Mouse (Mus musculus): ENCODE results near the gene Dop1b. TPM values are rescaled to one million over a fixed set of nuclear protein-coding genes. Genes with fewer than 3 reads are reported as not detected.

Dop1b gene
- polyA plus RNA-seq, 1 experiment from 2014 or later: 20.2 TPM

- Histone ChIP-seq H3K4me1 (replicated peaks) (peaks cover 22% of the 10 kb centered on the region), H3K36me3 (no peaks in the 10 kb centered on the region), H3K27ac (no peak overlapping the region), H3K4me3 (no peak overlapping the region), H3K27me3 (ENCODE audit: insufficient read depth, poor library complexity, severe bottlenecking) (no peaks in the 10 kb centered on the region), H3K9me3 (no peaks in the 10 kb centered on the region)
- 85% methylated on average over 5 of the region's 5 CpGs for WGBS
- no peak for DNase-seq (ENCODE audit: low spot score)
Measured at GRCm38 (mm10) chr16:93721771-93722170, 10.1 kb downstream of the Dop1b start.

- no peak overlapping the region for H3K4me3 ChIP-seq
- H3K27me3 ChIP-seq (ENCODE audit: insufficient read depth, poor library complexity, severe bottlenecking): no peaks in the 10 kb centered on the region
- no peaks in the 10 kb centered on the region for H3K9me3 ChIP-seq
- peaks cover 15% of the 10 kb centered on the region for H3K4me1 ChIP-seq (replicated peaks)
- peak overlapping the region; percentile 8; the same call in 1 of the 2 replicates for H3K27ac ChIP-seq
- WGBS: 78% methylated on average over 2 of the region's 2 CpGs
- DNase-seq (ENCODE audit: low spot score): no peak
- no peaks in the 10 kb centered on the region for H3K36me3 ChIP-seq
Measured at GRCm38 (mm10) chr16:93722476-93722875, 10.8 kb downstream of the Dop1b start.

- Histone ChIP-seq H3K9me3 (no peaks in the 10 kb centered on the region), H3K4me3 (no peak overlapping the region), H3K36me3 (no peaks in the 10 kb centered on the region), H3K27ac (no peak overlapping the region), H3K27me3 (ENCODE audit: insufficient read depth, poor library complexity, severe bottlenecking) (no peaks in the 10 kb centered on the region), H3K4me1 (replicated peaks) (peaks cover 24% of the 10 kb centered on the region; the same call in 1 of the 2 replicates)
- DNase-seq (ENCODE audit: low spot score): no peak
- 71% methylated on average over 8 of the region's 8 CpGs for WGBS
Measured at GRCm38 (mm10) chr16:93725417-93726144, 13.9 kb downstream of the Dop1b start.

GRCm38 (mm10) chr16:93726186-93726585, 14.5 kb downstream of the Dop1b start:
- DNase-seq (ENCODE audit: low spot score): no peak
- Histone ChIP-seq H3K4me1 (replicated peaks) (peaks cover 24% of the 10 kb centered on the region; the same call in 1 of the 2 replicates), H3K4me3 (no peak overlapping the region), H3K36me3 (no peaks in the 10 kb centered on the region), H3K9me3 (no peaks in the 10 kb centered on the region), H3K27ac (no peak overlapping the region), H3K27me3 (ENCODE audit: insufficient read depth, poor library complexity, severe bottlenecking) (no peaks in the 10 kb centered on the region)
- 93% methylated on average over 4 of the region's 4 CpGs for WGBS

GRCm38 (mm10) chr16:93728676-93729075, 17.0 kb downstream of the Dop1b start:
- no peaks in the 10 kb centered on the region for H3K9me3 ChIP-seq
- 78% methylated on average over 9 of the region's 9 CpGs for WGBS
- no peaks in the 10 kb centered on the region for H3K36me3 ChIP-seq
- H3K4me1 ChIP-seq (replicated peaks): peaks cover 29% of the 10 kb centered on the region
- H3K27me3 ChIP-seq (ENCODE audit: insufficient read depth, poor library complexity, severe bottlenecking): no peaks in the 10 kb centered on the region
- DNase-seq (ENCODE audit: low spot score): no peak
- no peak overlapping the region for H3K4me3 ChIP-seq
- H3K27ac ChIP-seq: no peak overlapping the region

GRCm38 (mm10) chr16:93729801-93730721, 18.4 kb downstream of the Dop1b start:
- Histone ChIP-seq H3K4me3 (no peak overlapping the region), H3K4me1 (replicated peaks) (peaks cover 34% of the 10 kb centered on the region), H3K27ac (no peak overlapping the region), H3K9me3 (no peaks in the 10 kb centered on the region), H3K36me3 (no peaks in the 10 kb centered on the region), H3K27me3 (ENCODE audit: insufficient read depth, poor library complexity, severe bottlenecking) (no peaks in the 10 kb centered on the region)
- WGBS: 82% methylated on average over 23 of the region's 23 CpGs
- DNase-seq (ENCODE audit: low spot score): no peak

- no peak for DNase-seq (ENCODE audit: low spot score)
- Histone ChIP-seq H3K36me3 (no peaks in the 10 kb centered on the region), H3K9me3 (no peaks in the 10 kb centered on the region), H3K27me3 (ENCODE audit: insufficient read depth, poor library complexity, severe bottlenecking) (no peaks in the 10 kb centered on the region), H3K4me1 (replicated peaks) (peaks cover 34% of the 10 kb centered on the region), H3K27ac (no peak overlapping the region), H3K4me3 (no peak overlapping the region)
- 90% methylated on average over 8 of the region's 8 CpGs for WGBS
Measured at GRCm38 (mm10) chr16:93731310-93731709, 19.6 kb downstream of the Dop1b start.

GRCm38 (mm10) chr16:93732875-93733569, 21.3 kb downstream of the Dop1b start:
- H3K27ac ChIP-seq: no peak overlapping the region
- H3K27me3 ChIP-seq (ENCODE audit: insufficient read depth, poor library complexity, severe bottlenecking): no peaks in the 10 kb centered on the region
- WGBS: 72% methylated on average over 18 of the region's 18 CpGs

GRCm38 (mm10) chr16:93739251-93739650, 27.5 kb downstream of the Dop1b start:
- H3K36me3 ChIP-seq: peaks cover 7% of the 10 kb centered on the region; the same call in 1 of the 2 replicates
- no peaks in the 10 kb centered on the region for H3K4me1 ChIP-seq (replicated peaks)
- no peak overlapping the region for H3K4me3 ChIP-seq
- no peaks in the 10 kb centered on the region for H3K27me3 ChIP-seq (ENCODE audit: insufficient read depth, poor library complexity, severe bottlenecking)
- no peak overlapping the region for H3K27ac ChIP-seq
- no peak for DNase-seq (ENCODE audit: low spot score)
- no peaks in the 10 kb centered on the region for H3K9me3 ChIP-seq
- WGBS: 93% methylated on average over 11 of the region's 11 CpGs

More at GRCm38 (mm10) chr16:93732875-93733569, 21.3 kb downstream of the Dop1b start:
- DNase-seq (ENCODE audit: low spot score): no peak
- no peaks in the 10 kb centered on the region for H3K9me3 ChIP-seq
- H3K4me1 ChIP-seq (replicated peaks): peaks cover 29% of the 10 kb centered on the region
- H3K4me3 ChIP-seq: no peak overlapping the region
- no peaks in the 10 kb centered on the region; the same call in 1 of the 2 replicates for H3K36me3 ChIP-seq

- no peak overlapping the region for H3K4me3 ChIP-seq
- H3K27me3 ChIP-seq (ENCODE audit: insufficient read depth, poor library complexity, severe bottlenecking): no peaks in the 10 kb centered on the region
- no peaks in the 10 kb centered on the region for H3K9me3 ChIP-seq
- no peak for DNase-seq (ENCODE audit: low spot score)
- no peak overlapping the region for H3K27ac ChIP-seq
- peaks cover 7% of the 10 kb centered on the region; the same call in 1 of the 2 replicates for H3K36me3 ChIP-seq
- 67% methylated on average over 1 of the region's 1 CpGs for WGBS
- peaks cover 4% of the 10 kb centered on the region; the same call in 1 of the 2 replicates for H3K4me1 ChIP-seq (replicated peaks)
Measured at GRCm38 (mm10) chr16:93742903-93743302, 31.2 kb downstream of the Dop1b start.

- peaks cover 7% of the 10 kb centered on the region; the same call in 1 of the 2 replicates for H3K36me3 ChIP-seq
- H3K27me3 ChIP-seq (ENCODE audit: insufficient read depth, poor library complexity, severe bottlenecking): no peaks in the 10 kb centered on the region
- DNase-seq (ENCODE audit: low spot score): no peak
- WGBS: 69% methylated on average over 5 of the region's 5 CpGs
- H3K9me3 ChIP-seq: no peaks in the 10 kb centered on the region
- H3K4me1 ChIP-seq (replicated peaks): peaks cover 4% of the 10 kb centered on the region; the same call in 1 of the 2 replicates
- H3K4me3 ChIP-seq: no peak overlapping the region
- peak overlapping the region; percentile 29; the same call in 1 of the 2 replicates for H3K27ac ChIP-seq
Measured at GRCm38 (mm10) chr16:93744049-93744490, 32.4 kb downstream of the Dop1b start.

GRCm38 (mm10) chr16:93744804-93745340, 33.2 kb downstream of the Dop1b start:
- H3K4me3 ChIP-seq: no peak overlapping the region
- H3K4me1 ChIP-seq (replicated peaks): peaks cover 4% of the 10 kb centered on the region; the same call in 1 of the 2 replicates
- H3K36me3 ChIP-seq: peaks cover 2% of the 10 kb centered on the region; the same call in 1 of the 2 replicates
- H3K27me3 ChIP-seq (ENCODE audit: insufficient read depth, poor library complexity, severe bottlenecking): no peaks in the 10 kb centered on the region
- DNase-seq (ENCODE audit: low spot score): no peak
- 81% methylated on average over 10 of the region's 10 CpGs for WGBS
- H3K27ac ChIP-seq: no peak overlapping the region
- H3K9me3 ChIP-seq: no peaks in the 10 kb centered on the region

Data from hindbrain, embryonic 10.5 days (tissue).